Mouse (Mus musculus) hindlimb bud, embryonic 11.5 days (tissue): ENCODE measurements around the gene H2al2b.
"Not testable (repeated sequence)": the region's sequence is repeated elsewhere in the genome, so short reads cannot be mapped to it uniquely, and the experiment has no call there.

Source experiments
- DNase-seq: peaks from one replicate; pipeline ENCODE4 v3.0.0-alpha.2; 2012; ENCODE audit warnings: low read depth, low spot score; ENCODE audit errors: extremely low spot score

H2al2b gene

DNA sequence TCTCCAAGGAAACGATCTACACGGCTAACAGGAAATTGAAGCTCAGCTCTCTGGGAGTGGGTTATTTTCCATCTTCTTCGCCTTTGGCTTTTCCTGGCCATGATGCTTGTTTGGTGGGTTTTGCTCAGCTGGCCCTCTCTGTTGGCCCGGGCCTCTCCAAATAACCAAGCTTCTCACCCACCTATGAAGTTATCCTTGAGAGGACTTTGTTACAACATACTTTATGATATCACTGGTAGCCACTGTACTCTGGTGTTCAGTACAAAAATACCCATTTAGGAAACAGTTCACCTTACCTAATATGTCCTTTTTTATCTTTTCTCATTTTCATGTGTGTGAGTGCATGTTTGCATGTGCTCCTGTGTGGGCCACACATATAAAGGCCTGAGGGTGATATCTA is at the start of gene H2al2b:
Gene H2al2b (minus strand): TSS at position 101 of the 400 bp plus-strand sequence.
- not testable (repeated sequence) for DNase-seq
